In genomic region chr13:4313907-4314306, GRCm38 (mm10) we compare ENCODE assay signal across 22 mouse cellular contexts. TPM values are rescaled to one million over a fixed set of nuclear protein-coding genes. Genes with fewer than 3 reads are reported as not detected.
DNase-seq lines count a peak whose midpoint lies in the region; TF ChIP-seq lines count a peak whose summit lies in the region.
"Had no signal": no experiment of that assay in that cellular context is flagged by ENCODE, and none has a peak within 500 bp of the region (broad histone marks: within the 10 kb centered on the region; RNA-seq: fewer than 3 reads in every experiment).

No protein-coding gene starts in this region.

- no peak for TF ChIP-seq EP300 in heart, adult 2 months (IDR thresholded peaks at IDR 0.05; ENCODE audit: insufficient read depth, low read depth, low read length)

- TF ChIP-seq POLR2A in heart, adult 2 months (IDR thresholded peaks at IDR 0.05; ENCODE audit: insufficient read depth, low read depth, low read length): no peak

- no peak overlapping the region for H3K4me3 ChIP-seq in heart, adult 2 months
- H3K4me3 ChIP-seq: embryonic facial prominence, embryonic 13.5 days; embryonic facial prominence, embryonic 15.5 days; erythroblast, embryonic 14.5 days; forebrain, embryonic 10.5 days; forebrain, embryonic 12.5 days had no signal

- no peak for TF ChIP-seq CTCF in heart, adult 2 months (IDR thresholded peaks at IDR 0.05)

- H3K27me3 ChIP-seq in heart, adult 2 months (ENCODE audit: control insufficient read depth, insufficient read depth, low read length): no peaks in the 10 kb centered on the region
- H3K27me3 ChIP-seq: embryonic facial prominence, embryonic 13.5 days; embryonic facial prominence, embryonic 15.5 days; forebrain, embryonic 12.5 days had no signal

- no peak overlapping the region for H3K9ac ChIP-seq in heart, adult 2 months (ENCODE audit: low read depth, low read length)
- H3K9ac ChIP-seq: embryonic facial prominence, embryonic 13.5 days; embryonic facial prominence, embryonic 15.5 days; forebrain, embryonic 12.5 days had no signal

- intact Hi-C loops in heart, adult 2 months (cut with DNase I): no loop called here

- H3K79me2 ChIP-seq in heart, adult 2 months (replicated peaks; ENCODE audit: control insufficient read depth, insufficient read depth, low read length): no peaks in the 10 kb centered on the region

- H3K36me3 ChIP-seq in heart, adult 2 months (ENCODE audit: control insufficient read depth, insufficient read depth, low read length): no peaks in the 10 kb centered on the region
- H3K36me3 ChIP-seq: embryonic facial prominence, embryonic 13.5 days; embryonic facial prominence, embryonic 15.5 days; forebrain, embryonic 10.5 days; forebrain, embryonic 12.5 days had no signal

- no peak overlapping the region for H3K27ac ChIP-seq in heart, adult 2 months
- H3K27ac ChIP-seq: embryonic facial prominence, embryonic 13.5 days; embryonic facial prominence, embryonic 15.5 days; forebrain, embryonic 10.5 days; forebrain, embryonic 12.5 days had no signal

- 70% methylated on average over 2 of the region's 2 CpGs for WGBS in heart, adult 2 months

- DNase-seq in heart, adult 11 months: peak; percentile 10
- no peak for DNase-seq in heart, adult 2 months
- peak; percentile 57 for DNase-seq in kidney, adult 9 months
- DNase-seq in kidney, postnatal 4 days: no peak
- DNase-seq in thymus, postnatal 14 days: no peak
- DNase-seq: adrenal gland, adult 8-10 months; adrenal gland, postnatal 14 days; adrenal gland, postnatal 36 days; cerebellum, adult 18-20 months; cerebellum, adult 8-10 months; cerebellum, adult 9-11 months; cerebellum, postnatal 14 days; cerebellum, postnatal 36 days; embryo, embryonic 11 days had no signal

- H3K4me1 ChIP-seq in heart, adult 2 months (ENCODE audit: control insufficient read depth, insufficient read depth, low read length): no peaks in the 10 kb centered on the region
- H3K4me1 ChIP-seq: embryonic facial prominence, embryonic 13.5 days; embryonic facial prominence, embryonic 15.5 days; forebrain, embryonic 10.5 days; forebrain, embryonic 12.5 days had no signal

RNA-seq across cellular contexts. Expression of gene Akr1c12, which starts 34.7 kb away (rescaled TPM):
- not detected for total RNA-seq in heart, adult 2 months (2021)
- 0.12 and 0.14 TPM in 2 replicates for polyA plus RNA-seq in heart, adult 2 months (2012; rRNA removed)
- total RNA-seq: adrenal gland, adult 18-20 months had no signal
- polyA plus RNA-seq: embryonic facial prominence, embryonic 11.5 days; embryonic facial prominence, embryonic 13.5 days; embryonic facial prominence, embryonic 15.5 days; erythroblast, embryonic 14.5 days; forebrain, embryonic 16.5 days had no signal

Comparison
In these comparisons a context has a peak if more than half of its experiments do, and no peak if none do; other contexts are left out.
1. DNase-seq: peak in heart, adult 11 months (single experiment) and kidney, adult 9 months (single experiment); none in heart, adult 2 months (0 of 2), kidney, postnatal 4 days (0 of 2) and thymus, postnatal 14 days (single experiment).